Mouse (Mus musculus) frontal cortex, postnatal 25 days (tissue): ENCODE results near the gene Eps8.

Experiments used
- DNase-seq, 2 experiments: peaks; one replicate each; pipeline ENCODE4 v3.0.0; 2022; ENCODE audit warnings: low spot score in 2 of 2

The Eps8 gene

DNA sequence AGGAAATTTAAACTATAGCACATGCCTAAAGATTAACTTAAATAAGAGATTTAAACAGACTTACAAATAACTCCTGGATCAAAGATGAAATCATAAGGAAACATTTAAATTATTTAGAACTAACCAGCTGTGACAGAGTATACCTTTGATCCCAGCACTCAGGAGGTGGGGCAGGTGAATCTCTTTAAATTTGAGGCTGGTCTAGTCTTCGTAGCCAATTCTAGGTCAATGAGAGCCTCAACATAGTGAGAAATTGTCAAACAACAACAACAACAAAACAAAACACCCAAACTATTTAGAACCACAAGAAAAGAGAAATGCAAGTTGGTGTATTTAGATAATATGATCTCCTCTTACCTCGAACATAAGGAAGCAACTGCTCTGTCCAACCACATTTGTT, at the start of gene Eps8:
Eps8 (minus strand) TSS at position 101 of the 400 bp plus-strand sequence.
- no peak for DNase-seq

DNA sequence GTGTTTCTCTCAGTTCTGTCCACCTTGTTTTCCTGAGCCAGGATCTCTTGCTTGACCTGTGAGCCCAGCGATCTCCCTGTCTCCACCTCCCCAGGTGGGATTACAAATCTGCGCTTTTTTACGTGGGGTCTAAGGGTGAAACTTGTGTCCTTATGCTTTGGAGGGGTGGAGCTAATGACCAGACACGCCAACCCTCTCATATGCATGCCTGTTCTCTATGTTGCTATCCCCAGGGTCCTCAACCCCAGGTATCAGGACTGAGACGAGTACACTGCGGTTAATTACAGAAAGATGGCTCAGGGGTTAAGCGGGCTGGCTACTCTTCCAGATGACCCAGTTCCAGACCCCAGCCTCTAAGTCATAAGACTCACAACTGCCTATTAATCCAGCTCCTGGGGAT, 48.8 kb upstream of the Eps8 start:
- no peak for DNase-seq

DNA sequence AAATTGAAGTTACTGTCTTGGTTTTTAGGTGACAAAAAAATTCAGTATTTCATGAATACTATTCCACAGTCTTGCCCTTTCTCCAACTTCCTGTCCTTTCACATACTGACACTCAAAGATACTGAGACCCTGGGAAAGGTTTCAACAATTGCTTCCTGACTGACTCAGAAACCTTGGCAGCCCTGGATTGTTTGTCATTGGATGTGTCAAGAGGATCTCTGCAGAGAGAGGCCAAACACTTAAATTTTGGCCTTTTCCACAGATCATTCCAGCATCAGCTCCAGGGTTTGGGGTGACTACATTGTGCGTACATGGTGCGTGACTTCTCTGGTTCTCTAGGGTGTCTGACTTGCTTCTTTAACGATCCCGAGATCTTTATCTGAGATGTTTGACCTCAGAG, 48.2 kb upstream of the Eps8 start:
- DNase-seq, result no peak

DNA sequence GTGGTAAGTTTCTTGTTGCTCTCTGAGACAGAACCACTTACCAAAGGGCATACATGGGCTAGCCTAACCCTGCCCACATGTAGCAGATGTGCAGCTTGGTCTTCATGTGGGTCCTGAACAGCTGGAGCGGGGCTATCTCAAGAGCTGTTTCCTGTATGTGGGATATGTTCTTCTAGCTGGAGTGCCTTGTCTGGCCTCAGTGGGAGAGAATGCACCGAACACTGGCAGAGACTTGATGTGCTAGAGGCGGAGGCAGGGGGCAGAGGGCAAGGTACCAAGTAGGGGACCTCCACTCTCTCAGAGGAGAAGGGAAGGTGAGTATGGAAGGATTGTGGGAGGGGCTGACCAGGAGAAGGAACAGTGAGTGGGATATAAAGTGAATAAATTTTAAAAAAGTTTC, 47.5 kb upstream of the Eps8 start:
- no peak for DNase-seq

DNA sequence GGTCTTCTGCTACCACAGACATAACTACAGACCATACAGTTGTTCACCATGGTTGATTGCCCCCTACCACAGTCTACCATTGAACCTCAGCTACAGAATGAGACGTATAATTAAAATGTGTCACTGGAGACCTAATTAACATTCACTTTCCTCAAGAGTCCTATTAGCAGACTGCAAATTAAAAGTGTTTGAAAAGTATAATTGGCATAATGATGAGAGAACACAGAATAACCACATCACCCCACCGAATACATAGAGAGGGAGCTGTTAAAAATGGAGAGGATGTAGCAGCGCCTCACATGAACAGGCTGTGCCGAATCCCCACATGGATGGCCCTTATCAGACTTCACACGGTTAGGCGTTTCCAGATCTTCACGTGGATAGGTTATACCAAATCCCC, 44.8 kb upstream of the Eps8 start:
- DNase-seq, result no peak

DNA sequence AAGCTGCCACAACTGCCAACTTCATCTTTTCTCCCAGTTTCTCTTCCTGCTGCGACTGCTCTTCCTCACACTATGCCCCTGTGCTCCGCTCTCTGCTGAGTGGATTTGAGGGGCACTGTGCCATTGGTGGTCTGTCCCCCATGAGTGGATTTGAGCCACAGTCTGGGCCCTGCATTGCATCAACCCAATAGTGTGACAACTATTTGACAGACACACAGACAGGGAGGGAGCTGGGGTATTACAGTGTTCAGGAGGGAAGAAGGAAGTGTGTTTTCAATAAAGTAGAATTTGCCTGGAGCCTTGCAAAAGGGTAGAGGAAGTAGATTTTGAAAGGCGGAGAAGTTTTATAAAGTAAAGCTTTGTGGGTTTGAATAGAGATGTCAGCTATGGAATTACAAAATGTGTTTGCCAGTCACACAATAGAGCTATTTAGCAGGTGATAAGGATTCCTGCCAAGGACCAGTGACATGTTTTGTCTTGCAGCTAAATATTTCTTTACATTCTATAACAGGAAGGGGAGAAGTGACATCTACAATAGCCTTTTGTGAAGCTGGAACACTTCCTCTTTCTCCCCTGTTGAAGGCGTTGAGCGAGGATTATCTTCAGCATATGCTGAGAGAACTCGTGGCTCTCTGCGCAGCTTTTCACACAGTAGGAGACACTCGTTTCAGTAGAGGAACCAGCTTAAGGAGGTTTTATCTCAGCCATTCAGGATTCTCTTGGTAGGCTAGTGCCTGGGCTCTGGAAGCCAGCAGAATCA, 41.9 kb upstream of the Eps8 start:
- DNase-seq, result no peak

DNA sequence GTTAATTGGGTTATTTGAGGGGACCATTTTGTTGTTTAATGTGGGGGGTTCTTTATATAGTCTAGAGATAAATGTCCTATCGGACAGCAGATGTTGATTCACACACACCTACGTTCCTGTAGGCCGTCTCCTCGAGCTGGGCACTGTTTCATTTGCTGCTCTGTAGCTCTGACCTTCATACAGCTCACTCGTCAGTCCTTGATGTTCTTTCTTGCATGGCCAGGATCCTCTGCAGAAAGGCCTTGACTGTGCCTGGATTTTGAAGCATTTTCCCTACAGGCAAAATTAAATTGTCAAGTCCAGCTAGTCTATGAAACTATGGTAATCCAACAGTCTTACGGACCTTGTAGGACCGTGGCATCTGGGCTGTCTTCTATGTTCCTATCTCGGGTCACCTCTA, 40.4 kb upstream of the Eps8 start:
- no peak for DNase-seq

DNA sequence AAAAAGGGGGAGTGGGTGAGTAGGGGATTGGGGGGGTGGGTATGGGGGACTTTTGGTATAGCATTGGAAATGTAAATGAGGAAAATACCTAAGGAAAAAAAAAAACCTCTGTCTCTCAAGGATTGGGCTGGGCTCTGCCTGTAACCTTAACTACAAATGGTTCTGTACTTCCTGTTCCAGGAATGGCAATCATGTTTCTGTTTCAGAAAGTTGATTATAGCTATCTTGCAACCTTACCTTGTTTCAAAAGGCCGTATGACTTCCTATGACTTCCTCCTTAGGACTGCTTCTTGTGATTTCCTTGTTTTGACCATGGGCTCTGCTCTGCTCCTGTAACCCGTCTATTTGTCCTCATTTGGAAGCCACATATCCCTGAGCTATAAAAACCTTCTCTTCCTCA, 39.6 kb upstream of the Eps8 start:
- DNase-seq, result no peak

DNA sequence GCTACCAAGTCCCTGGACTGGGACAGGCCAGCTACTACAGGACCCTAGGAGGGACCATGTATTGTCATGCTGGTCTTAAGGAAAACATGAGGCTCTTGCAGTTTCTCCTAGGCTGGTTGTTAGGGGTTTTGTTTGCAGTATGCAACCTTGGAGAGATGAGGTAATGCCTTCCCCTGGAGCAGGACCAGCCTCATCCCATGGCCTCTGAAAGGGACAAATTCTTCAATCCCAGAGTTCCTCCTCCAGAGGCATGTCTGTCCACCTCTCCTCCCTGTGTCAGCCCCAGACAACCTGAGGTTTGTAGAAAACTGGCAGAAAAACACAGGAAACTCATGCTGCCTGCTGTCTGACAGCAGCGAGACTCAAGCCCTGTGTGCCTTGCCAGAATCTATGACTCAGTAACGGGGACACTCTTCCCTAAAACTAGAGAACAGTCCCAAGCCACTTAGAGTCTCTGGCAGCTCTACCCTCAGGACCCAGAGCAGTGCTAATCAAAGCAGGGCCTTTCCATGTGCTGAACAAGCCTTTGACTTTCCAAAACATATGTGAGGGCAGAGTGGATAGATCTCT, 36.0 kb upstream of the Eps8 start:
- DNase-seq, result no peak

DNA sequence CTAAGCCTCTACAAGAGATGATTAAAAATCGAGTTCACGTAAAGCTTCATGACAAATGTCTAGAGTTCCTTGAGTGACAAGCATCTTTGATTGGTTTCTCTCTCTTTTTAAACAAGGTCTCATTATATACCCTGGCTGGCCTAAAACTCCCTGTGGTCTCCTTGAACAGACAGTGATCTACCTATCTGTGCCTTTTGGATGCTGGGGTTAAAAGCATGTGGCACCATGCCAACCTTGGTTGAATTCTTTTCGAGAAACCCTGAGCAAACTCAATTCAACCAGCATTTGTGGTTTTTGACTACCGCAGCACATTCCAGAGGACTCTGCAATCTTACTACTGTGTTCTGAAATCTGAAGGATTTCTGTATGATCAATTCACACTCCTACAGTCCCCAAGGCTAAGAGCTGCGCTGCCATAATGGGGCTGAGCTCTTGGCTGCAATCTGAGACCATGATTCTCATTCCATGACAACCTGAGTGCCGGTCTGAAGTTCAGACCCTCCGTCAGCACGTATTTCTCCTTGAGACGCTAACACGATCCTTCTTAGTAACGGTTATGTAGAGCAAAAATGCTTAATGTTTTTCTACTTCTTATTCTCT, 33.9 kb upstream of the Eps8 start:
- no peak for DNase-seq

DNA sequence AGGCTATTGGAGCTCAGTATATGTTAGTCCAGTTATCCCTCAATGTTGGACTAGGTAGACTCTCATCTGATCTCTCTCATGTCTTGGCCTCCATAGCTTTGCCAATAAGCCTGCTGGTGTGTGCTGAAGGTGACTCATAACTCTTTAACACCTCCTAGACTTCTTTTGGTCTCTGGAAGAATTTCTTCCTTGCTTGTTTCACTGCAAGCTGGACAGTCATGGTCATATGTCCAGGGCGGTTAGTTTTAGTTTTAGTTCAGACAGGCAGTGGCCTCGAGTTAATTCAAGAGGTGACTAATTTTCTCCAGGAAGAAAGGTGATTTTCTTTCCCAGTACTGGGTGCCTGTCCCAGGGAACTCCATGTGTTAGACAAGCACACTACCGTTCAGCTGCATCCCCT, 33.4 kb upstream of the Eps8 start:
- no peak for DNase-seq

DNA sequence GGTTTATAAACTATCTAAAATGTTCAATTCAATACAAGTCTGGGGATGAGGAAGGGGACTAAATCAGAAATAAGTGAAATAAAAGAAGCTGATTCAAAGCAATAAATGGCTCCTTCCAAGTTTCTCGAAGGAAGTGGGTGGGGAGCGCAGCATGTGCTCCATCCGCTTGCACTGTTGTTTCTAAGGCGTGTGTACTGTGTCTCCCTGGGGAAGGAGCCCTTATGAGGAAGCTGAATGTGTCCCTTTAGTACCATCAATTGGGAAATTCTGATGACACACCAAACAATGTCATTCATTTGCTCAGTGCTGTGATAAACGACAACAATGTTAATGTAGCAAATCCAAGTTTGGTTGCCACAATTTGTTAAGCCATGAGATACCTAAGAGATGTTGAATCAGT, 33.0 kb upstream of the Eps8 start:
- no peak for DNase-seq

DNA sequence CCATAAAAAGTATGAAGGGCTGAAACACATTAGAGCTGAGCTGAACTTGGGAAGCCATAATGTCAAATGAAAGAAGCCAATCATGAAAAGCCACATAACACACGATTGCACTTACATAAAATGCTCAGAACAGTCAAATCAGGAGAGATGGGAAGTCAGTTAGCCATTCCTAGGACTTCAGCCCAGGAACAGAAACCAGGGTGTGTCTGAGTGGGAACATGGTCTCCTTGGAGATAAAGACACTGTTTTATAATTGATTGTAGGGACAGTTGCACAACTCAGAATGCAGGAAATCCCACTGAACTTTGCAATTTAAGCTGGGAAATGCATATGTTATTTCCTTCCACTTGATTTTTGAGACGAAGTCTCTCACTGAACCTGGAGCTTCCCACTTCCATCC, 28.0 kb upstream of the Eps8 start:
- DNase-seq, result no peak

DNA sequence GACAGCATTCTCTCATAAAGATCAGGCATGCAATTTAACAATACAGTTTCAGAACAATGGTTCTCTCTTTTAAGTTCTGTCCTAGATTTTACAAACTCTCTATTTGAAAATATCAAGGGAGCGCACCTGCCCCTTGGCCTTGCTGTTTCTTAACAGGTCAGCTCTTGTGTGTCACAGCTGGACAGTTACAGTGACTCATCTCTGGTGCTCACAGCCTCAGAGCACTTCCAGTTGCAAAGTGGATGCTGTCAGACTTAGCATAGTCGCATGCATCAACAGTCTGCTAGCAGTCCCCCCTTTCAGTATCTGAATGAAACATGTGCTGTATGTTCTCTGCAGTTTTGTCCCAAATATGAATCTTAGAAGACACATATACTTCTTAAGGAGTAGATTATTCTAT, 26.3 kb upstream of the Eps8 start:
- DNase-seq, result no peak

DNA sequence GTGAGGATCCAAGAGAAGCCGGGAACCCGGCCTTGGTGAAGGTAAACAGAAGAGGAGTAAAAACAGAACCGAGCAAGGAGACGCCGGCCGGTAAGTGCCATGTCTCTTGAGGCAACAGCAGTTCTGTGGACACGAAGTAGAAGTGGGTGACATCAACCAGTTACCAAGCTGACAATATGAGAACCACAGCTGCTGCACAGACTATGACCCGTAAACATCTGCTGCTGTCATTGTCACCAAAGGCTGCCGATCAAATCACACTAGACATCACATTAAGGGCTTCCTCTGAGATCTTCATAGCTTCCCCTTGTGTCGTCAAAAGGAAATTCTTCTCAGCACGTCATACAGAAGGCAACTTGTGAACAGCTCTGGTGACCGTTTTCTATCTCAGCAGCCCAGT, 21.9 kb upstream of the Eps8 start:
- DNase-seq, result no peak

DNA sequence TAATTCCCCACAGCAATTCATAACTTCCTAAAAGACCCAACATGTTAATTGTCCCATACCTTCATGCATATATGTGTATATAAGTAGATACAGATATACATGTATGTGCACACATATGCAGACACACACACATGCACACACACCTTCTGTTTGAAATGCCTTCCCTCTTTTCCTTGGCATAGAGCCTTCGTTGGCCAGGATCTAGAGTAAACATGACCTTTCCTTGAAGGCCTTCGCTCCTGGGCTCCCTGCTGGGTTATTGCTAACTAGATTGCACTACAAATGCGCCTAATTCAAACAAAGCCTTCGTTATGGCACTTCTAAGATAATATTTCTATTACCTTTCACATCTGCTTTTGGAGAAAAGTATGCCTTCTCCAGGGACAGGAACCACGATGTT, 20.9 kb upstream of the Eps8 start:
- no peak for DNase-seq

DNA sequence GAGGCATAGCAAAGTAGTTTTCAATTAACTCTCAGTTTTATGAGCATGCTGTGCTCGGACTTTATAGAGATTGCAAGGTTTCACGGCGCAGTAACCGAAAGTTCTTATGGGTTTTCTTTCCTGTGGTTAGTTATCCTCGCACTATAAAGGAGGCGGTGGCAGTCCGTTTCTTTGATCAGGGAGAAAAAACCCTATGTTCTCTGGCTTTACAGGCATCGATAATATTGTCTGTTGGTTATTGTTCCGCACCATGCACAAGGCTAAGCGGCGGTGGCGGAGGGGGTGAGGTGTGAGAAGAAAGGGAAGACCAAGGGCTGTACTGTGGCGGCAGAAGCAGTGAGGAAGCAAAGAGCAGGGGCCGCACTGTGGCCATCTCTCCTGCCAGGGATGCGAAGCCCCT, 18.6 kb upstream of the Eps8 start:
- DNase-seq, result no peak

DNA sequence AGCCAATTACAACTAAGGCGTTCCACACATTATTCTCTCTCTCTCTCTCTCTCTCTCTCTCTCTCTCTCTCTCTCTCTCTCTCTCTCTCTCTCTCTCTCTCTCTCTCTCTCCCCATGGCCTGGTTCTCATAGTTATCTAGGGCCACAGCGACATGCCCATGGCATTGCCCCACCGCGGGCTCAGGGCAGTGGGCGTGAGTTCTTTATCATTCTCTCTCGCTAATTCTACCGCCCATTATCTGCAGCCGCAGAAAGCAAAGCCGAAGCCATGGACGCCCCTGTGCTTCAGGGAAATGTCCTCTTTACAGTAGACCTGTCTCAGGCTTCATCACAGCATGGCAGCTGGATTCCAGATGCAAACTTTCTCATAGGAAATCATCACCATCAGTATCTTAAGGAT, 16.9 kb upstream of the Eps8 start:
- no peak for DNase-seq

DNA sequence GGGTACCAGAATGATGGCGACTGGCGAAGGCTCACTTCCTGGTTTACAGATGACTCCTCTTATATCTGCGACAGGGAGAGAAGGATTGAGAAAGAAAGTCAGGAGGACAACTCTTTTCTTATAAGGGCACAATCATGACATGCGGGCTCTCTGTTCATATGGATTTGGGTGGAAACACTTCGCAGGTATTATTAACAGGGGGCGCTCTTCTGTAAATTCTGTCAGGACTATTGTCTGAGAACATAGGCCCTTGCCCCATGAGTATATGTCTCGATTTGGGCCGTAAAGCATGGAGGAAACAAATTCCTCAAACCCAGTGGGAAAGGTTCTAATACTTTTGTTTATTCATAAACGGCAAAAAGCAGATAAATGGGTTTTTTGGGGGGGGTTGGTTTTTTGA, 16.1 kb upstream of the Eps8 start:
- DNase-seq, result no peak

DNA sequence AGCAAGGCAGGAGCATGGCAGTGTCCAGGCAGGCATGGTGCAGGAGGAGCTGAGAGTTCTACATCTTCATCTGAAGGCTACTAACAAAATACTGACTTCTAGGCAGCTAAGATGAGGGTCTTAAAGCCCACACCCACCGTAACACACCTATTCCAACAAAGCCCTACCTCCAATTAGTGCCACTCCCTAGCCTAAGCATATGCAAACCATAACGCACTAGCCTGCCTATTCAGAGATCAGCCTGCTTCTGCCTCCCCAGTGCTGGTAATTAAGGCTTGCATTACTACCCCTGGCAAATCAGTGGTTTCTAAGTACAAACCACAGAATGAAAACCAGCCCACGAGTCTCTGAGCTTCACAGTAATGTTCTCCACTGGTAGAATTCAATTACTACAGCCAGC, 15.2 kb upstream of the Eps8 start:
- no peak for DNase-seq

DNA sequence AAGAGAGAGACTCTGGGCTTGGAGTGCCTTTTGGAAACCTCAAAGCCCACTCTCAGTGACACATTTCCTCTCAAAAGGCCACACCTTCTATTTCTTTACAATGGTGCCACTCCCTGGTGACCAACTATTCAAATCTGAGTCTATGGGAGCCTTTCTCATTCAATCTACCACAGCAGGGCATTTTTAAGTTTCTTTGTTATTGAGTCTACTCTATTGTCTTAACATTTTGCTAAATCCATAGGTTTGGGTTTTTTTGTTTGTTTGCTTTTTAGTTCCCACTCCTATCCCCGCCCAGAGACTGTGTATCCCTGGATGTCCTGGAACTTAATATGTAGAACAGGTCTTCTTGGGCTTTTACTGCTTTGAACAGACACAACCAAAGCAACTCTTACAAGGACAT, 14.8 kb upstream of the Eps8 start:
- no peak for DNase-seq

DNA sequence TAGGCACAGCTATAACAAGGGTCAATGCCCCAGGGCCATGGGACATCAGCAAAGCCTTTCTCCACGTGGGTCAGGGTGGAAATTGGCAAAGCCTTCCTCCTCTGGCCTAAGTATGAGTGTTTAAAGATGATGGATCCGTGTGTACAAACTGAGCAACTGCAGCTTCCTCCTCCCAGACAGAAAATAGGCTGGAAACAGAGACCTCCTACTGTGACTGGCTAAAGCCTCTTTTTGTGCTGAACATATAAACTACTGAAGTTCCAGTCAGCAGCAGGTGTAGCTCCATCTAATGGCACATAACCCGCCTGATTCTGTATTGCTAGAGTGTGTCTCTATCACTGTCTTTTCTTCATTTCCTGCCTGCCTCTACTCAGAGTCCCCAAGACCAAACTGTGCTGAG, 13.7 kb upstream of the Eps8 start:
- no peak for DNase-seq

DNA sequence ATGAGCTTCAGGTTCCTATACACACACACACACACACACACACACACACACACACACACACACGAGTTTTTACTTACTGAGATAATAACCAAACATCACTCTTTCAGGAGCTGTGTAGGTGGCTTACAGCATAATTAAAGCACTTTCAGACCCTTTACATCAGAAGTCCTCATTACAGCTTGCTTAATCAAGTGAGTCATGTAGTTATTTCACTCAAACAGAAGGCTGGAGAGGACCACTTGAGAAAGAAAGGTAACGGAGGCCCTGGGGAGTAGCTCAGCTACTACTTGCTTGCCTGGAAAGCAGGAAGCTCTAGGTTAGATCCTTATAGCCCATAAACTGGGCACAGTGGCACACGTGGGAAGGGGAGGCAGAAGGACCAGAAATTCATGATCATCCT, 13.0 kb upstream of the Eps8 start:
- DNase-seq, result no peak

DNA sequence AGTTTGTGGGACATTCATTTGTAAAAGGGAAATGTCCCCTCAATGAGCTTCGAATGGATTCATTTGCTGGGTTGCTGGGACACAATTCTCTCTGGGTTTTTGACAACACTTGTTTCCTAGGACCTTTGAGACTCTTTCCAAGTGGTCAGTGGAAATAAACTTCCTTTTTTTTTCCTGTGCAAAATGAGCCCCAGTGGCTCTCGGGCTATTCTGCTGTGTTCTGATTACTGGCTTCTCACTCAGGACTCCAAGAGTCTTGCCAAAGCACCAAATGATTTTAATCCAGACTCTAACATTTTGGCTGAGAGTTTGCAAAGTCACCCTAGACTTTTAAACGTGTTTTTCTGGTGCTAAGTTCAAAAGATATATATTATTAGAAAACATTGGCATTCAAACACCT, 10.3 kb upstream of the Eps8 start:
- DNase-seq, result no peak
